Mouse (Mus musculus) liver, postnatal 0 days (tissue): Measurements from ENCODE around the gene Dnah8.

ENCODE experiments used
- CTCF ChIP-seq: sonication (generic); IDR thresholded peaks from 2 replicates; pipeline ENCODE4 v1.5.1; 2016; ENCODE audit warnings: antibody characterized with exemption, low read depth
- EP300 ChIP-seq: IDR thresholded peaks from 2 replicates; pipeline ENCODE4 v1.6.1; 2016; ENCODE audit warnings: antibody characterized with exemption, low read depth, mild to moderate bottlenecking

GRCm38 (mm10) chr17:30719031-30719430 lies 94.9 kb downstream of the Dnah8 start:
- TF ChIP-seq CTCF, result peak; percentile 38
- TF ChIP-seq EP300, result no peak
